Mouse (Mus musculus) liver, adult 2 months (tissue): ENCODE results near the gene Vac14.

Source experiments
- CTCF ChIP-seq: fragments of 200-500 bp; IDR thresholded peaks from 2 replicates; pipeline ENCODE4 v1.5.1; 2011; ENCODE audit warnings: low read depth, low read length, control low read depth
- POLR2A ChIP-seq: fragments of 200-500 bp; IDR thresholded peaks from 2 replicates; pipeline ENCODE4 v1.6.1; 2011; ENCODE audit warnings: low read length, control low read depth; ENCODE audit not compliant: insufficient read depth; ENCODE audit errors: extremely low read depth

- TF ChIP-seq POLR2A (no peak), CTCF (no peak)
Observed at GRCm38 (mm10) chr8:110649286-110649685, 30.9 kb downstream of the Vac14 start.
